Mouse (Mus musculus) adrenal gland, postnatal 4 days (tissue): ENCODE data around the gene Prrt4. TPM values are rescaled to one million over a fixed set of nuclear protein-coding genes. Genes with fewer than 3 reads are reported as not detected.
A peak's percentile ranks its signal among the peaks of the same experiment; 100 is the strongest.
"Not testable (repeated sequence)": the region's sequence is repeated elsewhere in the genome, so short reads cannot be mapped to it uniquely, and the experiment has no call there.

Experiments used
- DNase-seq, 2 experiments: peaks; one replicate each; pipeline ENCODE4 v3.0.0; 2021 to 2022; ENCODE audit warnings: low spot score in 2 of 2, mixed read lengths in 2 of 2
- long read RNA-seq, 2 experiments: library from polyadenylated mRNA; stranded (forward); transcript quantifications; one replicate each; pipeline ENCODE4 v2.0.0; 2021
- total RNA-seq, 2 experiments: library from RNA; stranded (reverse); gene quantifications; 2 replicates each; pipeline ENCODE4 v1.2.3; 2021

Prrt4 gene
- total RNA-seq = 10 to 100 TPM; 11.1 to 11.7 TPM
- long read RNA-seq, experiment 1, partial matches to known transcripts = 1 of 17 reads
- long read RNA-seq, experiment 1, other reads (novel, unspliced or antisense) = 14 of 17 reads
- long read RNA-seq, experiment 2, partial matches to known transcripts = 9 of 35 reads
- long read RNA-seq, experiment 2, other reads (novel, unspliced or antisense) = 25 of 35 reads

- DNase-seq = no peak
Measured at GRCm38 (mm10) chr6:29178888-29179658, at the start of gene Prrt4. TSS of gene Prrt4 (minus strand) at chr6:29179584.

- DNase-seq = not testable (repeated sequence)
Measured at GRCm38 (mm10) chr6:29217717-29218116, 38.3 kb upstream of the Prrt4 start.

GRCm38 (mm10) chr6:29215881-29216501, 36.6 kb upstream of the Prrt4 start, which contains the start of gene Impdh1:
TSS of gene Impdh1 (minus strand) at chr6:29216364.
- DNase-seq = peak; percentile 51 to 67

GRCm38 (mm10) chr6:29215181-29215580, 35.8 kb upstream of the Prrt4 start:
- DNase-seq = no peak

- DNase-seq = no peak
Measured at GRCm38 (mm10) chr6:29214776-29215175, 35.4 kb upstream of the Prrt4 start.

GRCm38 (mm10) chr6:29214245-29214644, 34.9 kb upstream of the Prrt4 start:
- DNase-seq = no peak

- no peak for DNase-seq
Measured at GRCm38 (mm10) chr6:29213436-29213835, 34.1 kb upstream of the Prrt4 start.

GRCm38 (mm10) chr6:29211806-29212492, 32.6 kb upstream of the Prrt4 start:
- peak; percentile 64 to 65 for DNase-seq

GRCm38 (mm10) chr6:29211146-29211545, 31.8 kb upstream of the Prrt4 start:
- DNase-seq = no peak

GRCm38 (mm10) chr6:29210231-29210936, 31.0 kb upstream of the Prrt4 start:
- DNase-seq = no peak

GRCm38 (mm10) chr6:29208178-29208577, 28.8 kb upstream of the Prrt4 start:
- no peak for DNase-seq

- DNase-seq = no peak
Measured at GRCm38 (mm10) chr6:29207017-29207416, 27.6 kb upstream of the Prrt4 start.

- no peak for DNase-seq
Measured at GRCm38 (mm10) chr6:29206006-29206405, 26.6 kb upstream of the Prrt4 start.

GRCm38 (mm10) chr6:29204932-29205614, 25.7 kb upstream of the Prrt4 start:
- DNase-seq = no peak

GRCm38 (mm10) chr6:29203861-29204585, 24.6 kb upstream of the Prrt4 start:
- DNase-seq = no peak

- DNase-seq = no peak
Measured at GRCm38 (mm10) chr6:29203096-29203495, 23.7 kb upstream of the Prrt4 start.

- no peak for DNase-seq
Measured at GRCm38 (mm10) chr6:29201988-29202387, 22.6 kb upstream of the Prrt4 start.

GRCm38 (mm10) chr6:29201341-29201740, 22.0 kb upstream of the Prrt4 start:
- DNase-seq = no peak

- DNase-seq = no peak
Measured at GRCm38 (mm10) chr6:29200496-29200895, 21.1 kb upstream of the Prrt4 start.
